Mouse (Mus musculus) ES-E14 (cell line): ENCODE results near the gene Fus. TPM values are rescaled to one million over a fixed set of nuclear protein-coding genes. Genes with fewer than 3 reads are reported as not detected.

ENCODE experiments used
- DNase-seq: peaks from one replicate; pipeline ENCODE4 v3.0.0-alpha.2; 2013; ENCODE audit warnings: low read depth, low spot score
- H3K27ac ChIP-seq: 2 replicates; pipeline ENCODE4 v1.5.1; 2012; ENCODE audit warnings: low read depth, mild to moderate bottlenecking, low read length, moderate library complexity, mixed read lengths; ENCODE audit not compliant: poor library complexity, insufficient read depth, severe bottlenecking
- H3K36me3 ChIP-seq: 2 replicates; pipeline ENCODE4 v1.6.1; 2012; ENCODE audit warnings: mild to moderate bottlenecking, low read length, moderate library complexity, mixed read lengths; ENCODE audit not compliant: control insufficient read depth, poor library complexity, insufficient read depth, severe bottlenecking
- H3K4me1 ChIP-seq, 2 experiments: fragments of 150-350 bp in 1 of 2; sonication (generic) in 1 of 2; 2 replicates each; pipeline ENCODE4 v1.6.1; 2012; ENCODE audit warnings: low read length in 2 of 2, mild to moderate bottlenecking in 1 of 2, mixed read lengths in 1 of 2; ENCODE audit not compliant: control insufficient read depth in 2 of 2, insufficient read depth in 2 of 2, poor library complexity in 1 of 2
- H3K4me3 ChIP-seq, 2 experiments: fragments of 150-350 bp in 1 of 2; sonication (generic) in 1 of 2; 2 replicates each; pipeline ENCODE4 v1.5.1; 2012; ENCODE audit warnings: low read length in 2 of 2, low read depth in 1 of 2, mild to moderate bottlenecking in 1 of 2, mixed read lengths in 1 of 2; ENCODE audit not compliant: insufficient read depth in 1 of 2, poor library complexity in 1 of 2, severe bottlenecking in 1 of 2
- H3K9ac ChIP-seq: 2 replicates; pipeline ENCODE4 v1.6.1; 2012; ENCODE audit warnings: low read depth, mild to moderate bottlenecking, low read length, mixed read lengths; ENCODE audit not compliant: poor library complexity, insufficient read depth, severe bottlenecking
- H3K9me3 ChIP-seq: fragments of 150-350 bp; sonication (generic); 2 replicates; pipeline ENCODE4 v1.6.1; 2012; ENCODE audit warnings: low read depth, mild to moderate bottlenecking, low read length; ENCODE audit not compliant: control insufficient read depth, insufficient read depth
- CHD2 ChIP-seq: IDR thresholded peaks from 2 replicates; pipeline ENCODE4 v1.6.1; 2014; ENCODE audit warnings: mild to moderate bottlenecking, low read depth, low read length, inconsistent platforms
- HCFC1 ChIP-seq: IDR thresholded peaks from 2 replicates; pipeline ENCODE4 v1.6.1; 2012; ENCODE audit warnings: low read length, inconsistent platforms, borderline replicate concordance; ENCODE audit not compliant: insufficient read depth
- MAFK ChIP-seq: IDR thresholded peaks from 2 replicates; pipeline ENCODE4 v1.6.1; 2014; ENCODE audit warnings: mild to moderate bottlenecking, low read depth, low read length, inconsistent platforms; ENCODE audit not compliant: insufficient read depth
- ZC3H11A ChIP-seq: IDR thresholded peaks from 2 replicates; pipeline ENCODE4 v1.6.1; 2012; ENCODE audit warnings: low read depth, mild to moderate bottlenecking, inconsistent platforms, low read length, borderline replicate concordance
- ZNF384 ChIP-seq: IDR thresholded peaks from 2 replicates; pipeline ENCODE4 v1.6.1; 2012; ENCODE audit warnings: low read depth, low read length, inconsistent platforms
- in situ Hi-C, 2 experiments: fragments of 600-800 bp; cut with MboI; formaldehyde crosslinking; loops; one replicate each; pipeline ENCODE4 v1.15.1; 2025; ENCODE audit warnings: low sequenced_read_pairs in 2 of 2, inconsistent platforms in 1 of 2; ENCODE audit not compliant: unreplicated experiment in 2 of 2
- total RNA-seq: library from RNA; depleted of rRNA; stranded (reverse); fragments of 300-350 nt; gene quantifications from 2 replicates; pipeline ENCODE4 v1.2.3, GENCODE M21; 2012

Gene Fus
- total RNA-seq, 1 experiment = 142 TPM

DNA sequence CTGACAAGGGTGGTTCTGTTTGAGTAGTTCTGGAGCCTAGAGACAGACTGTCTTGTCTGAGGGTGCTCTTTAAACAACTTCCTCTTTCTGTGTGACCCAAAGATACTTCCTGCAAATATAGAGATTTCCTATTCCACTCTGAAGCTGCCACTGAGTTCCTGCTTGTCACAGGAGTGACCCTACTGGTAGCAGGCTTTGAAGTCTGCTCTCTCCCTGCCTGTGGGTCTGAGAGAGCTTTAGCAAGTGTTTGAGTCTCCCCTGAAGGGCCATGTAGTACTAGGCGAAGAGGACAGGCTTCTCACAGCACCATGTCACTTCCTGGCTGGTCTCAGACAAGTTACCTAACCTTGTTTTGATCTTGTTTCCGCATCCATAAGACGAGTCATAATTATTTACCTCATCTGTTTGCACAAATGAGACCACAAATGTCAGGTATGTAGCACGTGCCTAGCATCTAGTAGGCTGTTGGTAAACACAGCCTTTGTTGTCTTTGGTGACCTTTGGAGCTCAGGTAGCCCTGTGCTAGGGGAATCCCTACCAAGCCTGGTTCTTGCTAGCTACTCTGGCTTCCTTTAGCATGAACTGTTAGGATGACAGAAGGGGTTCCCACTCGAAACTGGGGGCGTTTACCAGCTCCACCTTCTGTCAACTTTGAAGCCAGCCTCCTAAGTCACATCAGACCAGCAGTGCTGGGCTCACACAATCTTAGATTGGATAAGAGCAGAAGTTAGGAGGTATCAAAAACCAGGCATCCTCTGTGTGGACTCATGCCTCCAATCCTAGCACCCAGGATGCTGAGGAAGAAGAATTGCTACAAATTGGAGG lies 44.6 kb upstream of the Fus start:
- DNase-seq = no peak
- Histone ChIP-seq H3K36me3 (peaks cover 59% of the 10 kb centered on the region), H3K4me1 (peaks cover 0 to 17% of the 10 kb centered on the region in 2 experiments; a peak in 1 of 4 replicates), H3K9me3 (peaks cover 5% of the 10 kb centered on the region), H3K9ac (no peak overlapping the region), H3K4me3 (no peak overlapping the region), H3K27ac (no peak overlapping the region)
- in situ Hi-C loops = no loop called here
- TF ChIP-seq ZNF384 (no peak), ZC3H11A (no peak), MAFK (no peak), CHD2 (no peak), HCFC1 (no peak)

DNA sequence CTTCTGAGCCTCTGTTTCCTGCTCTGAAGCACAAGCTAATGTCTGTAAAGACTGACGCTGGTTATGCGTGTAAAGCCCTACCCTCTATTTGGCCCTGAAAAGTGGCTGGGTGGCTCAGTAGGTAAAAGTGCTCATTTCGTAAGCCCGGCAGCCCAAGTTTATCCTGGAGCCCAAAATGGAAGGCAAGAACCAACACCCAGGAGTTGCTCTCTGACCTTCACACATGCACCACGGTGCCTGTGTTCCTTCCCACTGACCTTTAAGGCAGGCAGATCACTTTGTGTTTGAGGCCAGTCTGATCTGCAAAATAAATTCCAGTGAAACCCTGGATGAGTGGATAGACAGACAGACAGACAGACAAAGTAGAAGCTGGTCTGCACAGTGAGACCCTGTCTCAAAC lies 43.5 kb upstream of the Fus start:
- Histone ChIP-seq H3K4me3 (no peak overlapping the region), H3K9ac (no peak overlapping the region), H3K4me1 (peaks cover 0 to 22% of the 10 kb centered on the region in 2 experiments; a peak in 2 of 4 replicates), H3K27ac (no peak overlapping the region), H3K36me3 (peaks cover 63% of the 10 kb centered on the region), H3K9me3 (peaks cover 5% of the 10 kb centered on the region)
- TF ChIP-seq HCFC1 (no peak), ZC3H11A (no peak), MAFK (no peak), ZNF384 (no peak), CHD2 (no peak)
- in situ Hi-C loops = no loop called here
- DNase-seq = no peak

DNA sequence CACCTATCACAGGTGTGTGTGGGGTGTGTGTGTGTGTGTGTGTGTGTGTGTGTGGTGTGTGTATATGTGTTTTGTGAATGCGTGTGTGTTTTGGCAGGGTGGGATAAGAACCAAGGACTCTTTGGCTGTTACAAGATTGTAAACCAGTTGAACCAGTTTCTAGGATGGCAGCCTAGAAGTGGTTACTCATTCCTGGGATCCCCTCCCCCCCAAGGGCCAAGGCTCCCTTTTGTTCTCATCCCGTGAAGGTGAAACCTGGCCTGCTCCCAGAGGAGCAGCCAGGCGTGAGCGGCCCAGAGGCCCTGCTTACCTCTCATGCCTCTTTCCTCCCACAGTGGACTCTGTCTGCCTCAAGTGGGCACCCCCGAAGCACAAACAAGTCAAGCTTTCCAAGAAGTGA lies 42.0 kb upstream of the Fus start:
- H3K36me3 ChIP-seq = peaks cover 59% of the 10 kb centered on the region
- H3K4me3 ChIP-seq = no peak overlapping the region
- DNase-seq = no peak
- peaks cover 0 to 25% of the 10 kb centered on the region in 2 experiments; a peak in 3 of 4 replicates for H3K4me1 ChIP-seq
- TF ChIP-seq ZC3H11A (no peak), ZNF384 (no peak), CHD2 (0 out of 2 replicates have a peak, but pooled peaks have one; percentile 27)
- H3K27ac ChIP-seq = peak overlapping the region; percentile 54; the same call in 1 of the 2 replicates
- no peak overlapping the region; the same call in 1 of the 2 replicates for H3K9ac ChIP-seq
- H3K9me3 ChIP-seq = peaks cover 5% of the 10 kb centered on the region
- in situ Hi-C loops = no loop called here

DNA sequence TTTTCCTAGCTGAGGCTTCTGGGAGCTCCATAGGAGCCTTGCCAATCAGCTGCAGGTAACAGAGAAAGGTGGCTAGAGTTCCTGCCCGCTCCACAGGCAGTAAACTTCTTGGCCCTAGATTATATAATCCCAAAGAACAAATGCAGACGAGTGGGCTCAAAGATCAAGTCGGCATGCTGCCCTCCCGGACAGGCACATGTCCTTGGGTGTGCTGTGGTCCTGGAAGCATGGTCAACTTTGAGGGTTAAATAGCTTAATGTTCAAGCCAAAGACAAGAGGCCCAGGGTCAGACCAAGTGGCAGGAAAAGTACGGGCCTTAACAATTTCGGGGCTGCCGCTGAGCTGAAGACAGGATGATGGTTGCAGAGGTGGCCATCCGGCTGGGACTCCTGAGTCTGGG lies 41.2 kb upstream of the Fus start:
- H3K4me3 ChIP-seq = no peak overlapping the region
- no peak overlapping the region for H3K27ac ChIP-seq
- TF ChIP-seq HCFC1 (no peak), CHD2 (no peak), ZNF384 (no peak), ZC3H11A (no peak), MAFK (no peak)
- in situ Hi-C loops = no loop called here
- H3K4me1 ChIP-seq = peaks cover 2 to 31% of the 10 kb centered on the region in 2 experiments; a peak in 3 of 4 replicates
- peaks cover 5% of the 10 kb centered on the region for H3K9me3 ChIP-seq
- no peak for DNase-seq
- no peak overlapping the region for H3K9ac ChIP-seq
- peaks cover 54% of the 10 kb centered on the region for H3K36me3 ChIP-seq

DNA sequence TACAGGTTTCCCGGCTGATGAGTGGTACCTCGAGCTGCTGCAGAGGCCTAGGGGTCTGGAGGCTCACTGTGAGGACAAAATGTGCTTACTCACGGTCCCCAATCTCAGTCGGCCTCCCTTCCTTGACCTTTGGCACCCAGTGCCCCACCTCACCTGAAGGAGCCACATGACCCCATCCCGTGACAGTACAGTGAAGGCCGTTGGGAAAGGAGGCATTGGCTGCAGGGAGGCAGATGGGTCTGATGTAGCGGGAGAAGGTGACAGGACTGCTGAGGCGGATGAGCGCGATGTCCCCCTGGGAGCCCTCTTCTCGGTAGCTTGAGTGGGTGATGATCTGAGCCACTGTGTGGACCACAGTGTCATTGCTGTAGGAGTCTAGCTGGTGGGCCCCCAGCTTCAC lies 40.4 kb upstream of the Fus start:
- no peak for DNase-seq
- H3K4me1 ChIP-seq = peaks cover 5 to 34% of the 10 kb centered on the region in 2 experiments; a peak in 3 of 4 replicates
- peaks cover 50% of the 10 kb centered on the region for H3K36me3 ChIP-seq
- H3K4me3 ChIP-seq = no peak overlapping the region
- in situ Hi-C loops = no loop called here
- H3K9me3 ChIP-seq = peaks cover 5% of the 10 kb centered on the region
- TF ChIP-seq MAFK = no peak
- no peak for TF ChIP-seq CHD2
- no peak for TF ChIP-seq ZNF384
- no peak for TF ChIP-seq HCFC1
- no peak overlapping the region for H3K27ac ChIP-seq
- H3K9ac ChIP-seq = no peak overlapping the region
